Mouse (Mus musculus): ENCODE measurements around the gene Bcl2l13. TPM values are rescaled to one million over a fixed set of nuclear protein-coding genes. Genes with fewer than 3 reads are reported as not detected.
A peak's percentile ranks its signal among the peaks of the same experiment; 100 is the strongest.

Bcl2l13 gene
- 39.2 and 49.4 TPM in 2 replicates for polyA plus RNA-seq (2014; fragmentation: Nextera tagmentation; extraction: Ambion mirVana)

GRCm38 (mm10) chr6:120835474-120836374 is at the start of gene Bcl2l13:
TSS of gene Bcl2l13 (plus strand) at chr6:120836212.
- peak within 1 kb of the TSS; percentile 79 for H3K27ac ChIP-seq (ENCODE audit: low read depth, low read length)
- H3K4me2 ChIP-seq (ENCODE audit: low read depth), result peak within 1 kb of the TSS; percentile 60
- H3K27me3 ChIP-seq (ENCODE audit: control insufficient read depth, insufficient read depth, low read length), result no peaks in the 10 kb centered on the region
- H3K36me3 ChIP-seq (ENCODE audit: control insufficient read depth, insufficient read depth, low read length), result no peaks in the 10 kb centered on the region
- DNase-seq (ENCODE audit: low spot score) (peak; percentile 94), ATAC-seq (ENCODE audit: insufficient read depth, low FRiP score, low TSS enrichment) (peak; percentile 94)
- WGBS, result 5% methylated on average over 40 of the region's 40 CpGs
- H3K9me3 ChIP-seq (ENCODE audit: control insufficient read depth, low read length), result no peaks in the 10 kb centered on the region
- peak within 1 kb of the TSS; percentile 83 for H3K4me3 ChIP-seq (ENCODE audit: low read depth, low read length)
- peaks cover 3% of the 10 kb centered on the region for H3K4me1 ChIP-seq (ENCODE audit: control insufficient read depth, insufficient read depth, low read length)
- peak within 1 kb of the TSS; percentile 70 for H3K9ac ChIP-seq (ENCODE audit: low read length)

GRCm38 (mm10) chr6:120788068-120788607 is 47.9 kb upstream of the Bcl2l13 start:
- H3K27ac ChIP-seq (ENCODE audit: low read depth, low read length), result no peak overlapping the region
- H3K27me3 ChIP-seq (ENCODE audit: control insufficient read depth, insufficient read depth, low read length), result no peaks in the 10 kb centered on the region
- H3K9me3 ChIP-seq (ENCODE audit: control insufficient read depth, low read length), result no peaks in the 10 kb centered on the region
- H3K36me3 ChIP-seq (ENCODE audit: control insufficient read depth, insufficient read depth, low read length), result no peaks in the 10 kb centered on the region; the same call in 1 of the 2 replicates
- no peak overlapping the region for H3K4me2 ChIP-seq (ENCODE audit: low read depth)
- WGBS, result 74% methylated on average over 5 of the region's 5 CpGs
- H3K9ac ChIP-seq (ENCODE audit: low read length), result no peak overlapping the region
- no peak for DNase-seq (ENCODE audit: low spot score)
- H3K4me3 ChIP-seq (ENCODE audit: low read depth, low read length), result no peak overlapping the region
- ATAC-seq (ENCODE audit: insufficient read depth, low FRiP score, low TSS enrichment), result no peak; the same call in 1 of the 2 replicates
- peaks cover 2% of the 10 kb centered on the region for H3K4me1 ChIP-seq (ENCODE audit: control insufficient read depth, insufficient read depth, low read length)

- no peak overlapping the region for H3K27ac ChIP-seq (ENCODE audit: low read depth, low read length)
- no peak overlapping the region for H3K4me3 ChIP-seq (ENCODE audit: low read depth, low read length)
- no peak overlapping the region for H3K4me2 ChIP-seq (ENCODE audit: low read depth)
- ATAC-seq (ENCODE audit: insufficient read depth, low FRiP score, low TSS enrichment), result no peak
- no peaks in the 10 kb centered on the region for H3K9me3 ChIP-seq (ENCODE audit: control insufficient read depth, low read length)
- no peak overlapping the region for H3K9ac ChIP-seq (ENCODE audit: low read length)
- peaks cover 2% of the 10 kb centered on the region for H3K4me1 ChIP-seq (ENCODE audit: control insufficient read depth, insufficient read depth, low read length)
- no peak for DNase-seq (ENCODE audit: low spot score)
- H3K27me3 ChIP-seq (ENCODE audit: control insufficient read depth, insufficient read depth, low read length), result no peaks in the 10 kb centered on the region
- H3K36me3 ChIP-seq (ENCODE audit: control insufficient read depth, insufficient read depth, low read length), result peaks cover 5% of the 10 kb centered on the region
Observed at GRCm38 (mm10) chr6:120788904-120789303, 47.1 kb upstream of the Bcl2l13 start.

GRCm38 (mm10) chr6:120790153-120790552 is 45.9 kb upstream of the Bcl2l13 start:
- H3K4me1 ChIP-seq (ENCODE audit: control insufficient read depth, insufficient read depth, low read length), result peaks cover 2% of the 10 kb centered on the region
- ATAC-seq (ENCODE audit: insufficient read depth, low FRiP score, low TSS enrichment) (no peak), DNase-seq (ENCODE audit: low spot score) (no peak)
- 92% methylated on average over 10 of the region's 11 CpGs for WGBS
- H3K9me3 ChIP-seq (ENCODE audit: control insufficient read depth, low read length), result no peaks in the 10 kb centered on the region
- no peaks in the 10 kb centered on the region for H3K27me3 ChIP-seq (ENCODE audit: control insufficient read depth, insufficient read depth, low read length)
- H3K36me3 ChIP-seq (ENCODE audit: control insufficient read depth, insufficient read depth, low read length), result peaks cover 6% of the 10 kb centered on the region
- no peak overlapping the region for H3K4me2 ChIP-seq (ENCODE audit: low read depth)
- H3K9ac ChIP-seq (ENCODE audit: low read length), result no peak overlapping the region
- H3K27ac ChIP-seq (ENCODE audit: low read depth, low read length), result no peak overlapping the region
- H3K4me3 ChIP-seq (ENCODE audit: low read depth, low read length), result no peak overlapping the region

- no peak overlapping the region for H3K4me2 ChIP-seq (ENCODE audit: low read depth)
- 72% methylated on average over 5 of the region's 5 CpGs for WGBS
- no peak overlapping the region for H3K9ac ChIP-seq (ENCODE audit: low read length)
- ATAC-seq (ENCODE audit: insufficient read depth, low FRiP score, low TSS enrichment) (no peak), DNase-seq (ENCODE audit: low spot score) (no peak)
- H3K9me3 ChIP-seq (ENCODE audit: control insufficient read depth, low read length), result no peaks in the 10 kb centered on the region
- peaks cover 2% of the 10 kb centered on the region for H3K4me1 ChIP-seq (ENCODE audit: control insufficient read depth, insufficient read depth, low read length)
- no peak overlapping the region for H3K4me3 ChIP-seq (ENCODE audit: low read depth, low read length)
- H3K27ac ChIP-seq (ENCODE audit: low read depth, low read length), result no peak overlapping the region
- peaks cover 11% of the 10 kb centered on the region for H3K36me3 ChIP-seq (ENCODE audit: control insufficient read depth, insufficient read depth, low read length)
- H3K27me3 ChIP-seq (ENCODE audit: control insufficient read depth, insufficient read depth, low read length), result no peaks in the 10 kb centered on the region
Observed at GRCm38 (mm10) chr6:120790717-120791116, 45.3 kb upstream of the Bcl2l13 start.

GRCm38 (mm10) chr6:120792947-120793346 is 43.1 kb upstream of the Bcl2l13 start:
- H3K4me3 ChIP-seq (ENCODE audit: low read depth, low read length), result no peak overlapping the region
- peaks cover 19% of the 10 kb centered on the region for H3K36me3 ChIP-seq (ENCODE audit: control insufficient read depth, insufficient read depth, low read length)
- no peak for DNase-seq (ENCODE audit: low spot score)
- H3K27me3 ChIP-seq (ENCODE audit: control insufficient read depth, insufficient read depth, low read length), result no peaks in the 10 kb centered on the region
- H3K4me2 ChIP-seq (ENCODE audit: low read depth), result no peak overlapping the region
- no peaks in the 10 kb centered on the region for H3K9me3 ChIP-seq (ENCODE audit: control insufficient read depth, low read length)
- no peak for ATAC-seq (ENCODE audit: insufficient read depth, low FRiP score, low TSS enrichment)
- peaks cover 2% of the 10 kb centered on the region; the same call in 1 of the 2 replicates for H3K4me1 ChIP-seq (ENCODE audit: control insufficient read depth, insufficient read depth, low read length)
- H3K9ac ChIP-seq (ENCODE audit: low read length), result no peak overlapping the region
- 83% methylated on average over 8 of the region's 8 CpGs for WGBS
- H3K27ac ChIP-seq (ENCODE audit: low read depth, low read length), result no peak overlapping the region

- Histone ChIP-seq H3K4me2 (ENCODE audit: low read depth) (no peak overlapping the region), H3K9ac (ENCODE audit: low read length) (no peak overlapping the region), H3K4me3 (ENCODE audit: low read depth, low read length) (no peak overlapping the region), H3K9me3 (ENCODE audit: control insufficient read depth, low read length) (no peaks in the 10 kb centered on the region), H3K27me3 (ENCODE audit: control insufficient read depth, insufficient read depth, low read length) (no peaks in the 10 kb centered on the region), H3K36me3 (ENCODE audit: control insufficient read depth, insufficient read depth, low read length) (peaks cover 24% of the 10 kb centered on the region), H3K27ac (ENCODE audit: low read depth, low read length) (no peak overlapping the region), H3K4me1 (ENCODE audit: control insufficient read depth, insufficient read depth, low read length) (peaks cover 2% of the 10 kb centered on the region; the same call in 1 of the 2 replicates)
- ATAC-seq (ENCODE audit: insufficient read depth, low FRiP score, low TSS enrichment) (no peak), DNase-seq (ENCODE audit: low spot score) (no peak)
- WGBS, result 80% methylated on average over 5 of the region's 5 CpGs
Observed at GRCm38 (mm10) chr6:120795422-120796086, 40.5 kb upstream of the Bcl2l13 start.

- no peaks in the 10 kb centered on the region for H3K27me3 ChIP-seq (ENCODE audit: control insufficient read depth, insufficient read depth, low read length)
- no peak for ATAC-seq (ENCODE audit: insufficient read depth, low FRiP score, low TSS enrichment)
- no peak overlapping the region for H3K9ac ChIP-seq (ENCODE audit: low read length)
- H3K4me1 ChIP-seq (ENCODE audit: control insufficient read depth, insufficient read depth, low read length), result no peaks in the 10 kb centered on the region
- no peaks in the 10 kb centered on the region for H3K9me3 ChIP-seq (ENCODE audit: control insufficient read depth, low read length)
- H3K27ac ChIP-seq (ENCODE audit: low read depth, low read length), result no peak overlapping the region
- no peak overlapping the region for H3K4me2 ChIP-seq (ENCODE audit: low read depth)
- H3K4me3 ChIP-seq (ENCODE audit: low read depth, low read length), result no peak overlapping the region
- peaks cover 26% of the 10 kb centered on the region for H3K36me3 ChIP-seq (ENCODE audit: control insufficient read depth, insufficient read depth, low read length)
- DNase-seq (ENCODE audit: low spot score), result no peak
- 82% methylated on average over 2 of the region's 2 CpGs for WGBS
Observed at GRCm38 (mm10) chr6:120796111-120796510, 39.9 kb upstream of the Bcl2l13 start.
